Mouse (Mus musculus): Measurements from ENCODE around the gene Rras2.

DNA sequence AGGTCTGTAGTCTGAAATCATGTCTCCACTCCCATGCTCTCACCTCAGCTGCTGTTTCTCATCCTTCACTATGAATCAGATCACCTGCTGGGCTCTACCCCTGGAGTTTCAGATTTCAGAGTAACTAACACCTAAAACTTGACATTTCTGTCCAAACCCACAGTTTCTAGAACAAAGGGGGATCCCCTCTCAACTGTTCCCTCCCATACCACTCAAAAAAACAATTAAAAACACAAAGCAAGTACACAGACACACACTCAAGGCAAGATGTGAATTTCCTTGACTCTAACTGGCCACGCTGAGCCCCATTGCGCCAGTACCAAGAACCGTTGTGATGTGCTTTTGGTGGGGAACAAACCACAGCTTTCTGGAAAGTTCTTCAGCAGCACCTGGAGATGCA lies 21.8 kb upstream of the Rras2 start:
- TF ChIP-seq POLR2A (IDR thresholded peaks at IDR 0.05; ENCODE audit: insufficient read length, low read depth) (no peak), MYOG (IDR thresholded peaks at IDR 0.05; ENCODE audit: control insufficient read depth in 1 of 3, insufficient read depth in 1 of 3, insufficient read length in 2 of 3, low read depth in 2 of 3) (no peak), USF1 (IDR thresholded peaks at IDR 0.05; ENCODE audit: low read depth) (no peak), E2F4 (IDR thresholded peaks at IDR 0.05; ENCODE audit: insufficient read depth) (no peak), SRF (IDR thresholded peaks at IDR 0.05; ENCODE audit: control insufficient read depth, insufficient read length, low read depth) (no peak), TCF12 (IDR thresholded peaks at IDR 0.05; ENCODE audit: insufficient read depth, poor library complexity, severe bottlenecking) (no peak), MYOD1 (IDR thresholded peaks at IDR 0.05; ENCODE audit: control insufficient read depth in 1 of 3, insufficient read length in 2 of 3, low read depth in 2 of 3) (no peak), MAX (IDR thresholded peaks at IDR 0.05; ENCODE audit: low read depth) (no peak), TCF3 (IDR thresholded peaks at IDR 0.05; ENCODE audit: insufficient read length, low read depth) (no peak)
